Mouse (Mus musculus) frontal cortex, postnatal 10 days (tissue): Measurements from ENCODE around the gene Wfikkn2.
A peak's percentile ranks its signal among the peaks of the same experiment; 100 is the strongest.

Source experiments
- DNase-seq, 2 experiments: peaks; one replicate each; pipeline ENCODE4 v3.0.0; 2022; ENCODE audit warnings: low spot score in 2 of 2, mixed read lengths in 1 of 2

The Wfikkn2 gene

GRCm38 (mm10) chr11:94265134-94265785, 19.5 kb upstream of the Wfikkn2 start:
- DNase-seq: no peak

GRCm38 (mm10) chr11:94261585-94262370, 16.0 kb upstream of the Wfikkn2 start:
- DNase-seq: no peak

- DNase-seq: no peak
These were observed 14.0 kb upstream of the Wfikkn2 start for GRCm38 (mm10) chr11:94259814-94260213.

- DNase-seq: no peak
These were observed 12.2 kb upstream of the Wfikkn2 start for GRCm38 (mm10) chr11:94257987-94258386.

- no peak for DNase-seq
These were observed 9.9 kb upstream of the Wfikkn2 start for GRCm38 (mm10) chr11:94255733-94256132.

GRCm38 (mm10) chr11:94253691-94254090, 7.9 kb upstream of the Wfikkn2 start:
- DNase-seq: no peak

- no peak for DNase-seq
These were observed 7.4 kb upstream of the Wfikkn2 start for GRCm38 (mm10) chr11:94253156-94253555.

GRCm38 (mm10) chr11:94246789-94247061, 920 bp upstream of the Wfikkn2 start:
- DNase-seq: no peak

GRCm38 (mm10) chr11:94244385-94244784, 1.4 kb downstream of the Wfikkn2 start:
- no peak for DNase-seq

- DNase-seq: no peak
These were observed 2.2 kb downstream of the Wfikkn2 start for GRCm38 (mm10) chr11:94243422-94244180.

GRCm38 (mm10) chr11:94242760-94243421, 2.9 kb downstream of the Wfikkn2 start:
- DNase-seq: no peak

GRCm38 (mm10) chr11:94239706-94240105, 6.1 kb downstream of the Wfikkn2 start:
- DNase-seq: no peak

GRCm38 (mm10) chr11:94238786-94239185, 7.0 kb downstream of the Wfikkn2 start:
- no peak for DNase-seq

- peak; percentile 64 to 68 for DNase-seq
These were observed 9.7 kb downstream of the Wfikkn2 start for GRCm38 (mm10) chr11:94236074-94236473.

GRCm38 (mm10) chr11:94234857-94235256, 10.9 kb downstream of the Wfikkn2 start:
- DNase-seq: no peak

GRCm38 (mm10) chr11:94234380-94234779, 11.4 kb downstream of the Wfikkn2 start:
- no peak for DNase-seq

- no peak for DNase-seq
These were observed 12.4 kb downstream of the Wfikkn2 start for GRCm38 (mm10) chr11:94233405-94233804.

- peak in 1 of 2 experiments; percentile 22 for DNase-seq
These were observed 13.8 kb downstream of the Wfikkn2 start for GRCm38 (mm10) chr11:94231821-94232552.

GRCm38 (mm10) chr11:94230244-94230643, 15.6 kb downstream of the Wfikkn2 start:
- no peak for DNase-seq

- no peak for DNase-seq
These were observed 16.4 kb downstream of the Wfikkn2 start for GRCm38 (mm10) chr11:94229207-94229960.

GRCm38 (mm10) chr11:94228416-94228815, 17.4 kb downstream of the Wfikkn2 start:
- no peak for DNase-seq
